Mouse (Mus musculus): Measurements from ENCODE around the gene Cpxm2.

Cpxm2 gene

DNA sequence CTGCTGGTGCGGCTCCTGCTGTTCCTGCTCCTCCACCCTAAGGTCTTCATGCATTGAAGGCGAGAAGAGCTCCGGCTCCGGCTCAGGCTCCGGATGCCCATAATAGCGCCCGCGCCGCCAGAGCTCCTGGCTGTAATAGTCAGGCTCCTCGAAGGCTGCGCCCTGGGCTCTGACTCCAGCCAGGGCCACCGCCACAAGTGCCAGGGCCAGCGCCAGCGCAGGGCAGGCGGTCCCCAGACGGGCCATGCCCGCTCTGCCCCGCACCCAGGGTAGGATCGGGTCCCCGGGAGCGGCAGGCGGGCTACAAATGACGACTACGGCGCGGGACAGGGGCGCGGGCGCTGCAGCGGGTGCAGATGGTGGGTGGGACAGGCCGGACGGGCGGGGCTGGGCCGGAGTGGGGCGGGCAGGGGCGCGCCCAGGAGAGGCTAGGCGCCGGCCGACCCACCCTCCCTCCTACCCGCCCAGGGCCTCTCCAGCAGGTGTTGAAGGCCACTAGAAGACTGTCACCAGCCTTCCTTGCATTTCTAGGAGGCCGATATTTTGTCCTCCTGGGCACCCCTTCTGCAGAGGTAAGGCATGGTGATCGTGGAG is at the start of gene Cpxm2:
Gene Cpxm2 (minus strand): TSS at position 372 of the 594 bp plus-strand sequence.
- no peak for DNase-seq

- DNase-seq, result no peak
Observed at GRCm38 (mm10) chr7:132204073-132204612, 49.6 kb upstream of the Cpxm2 start.

GRCm38 (mm10) chr7:132199686-132200085 is 45.1 kb upstream of the Cpxm2 start:
- no peak for DNase-seq

- DNase-seq, result no peak
Observed at GRCm38 (mm10) chr7:132198806-132199205, 44.3 kb upstream of the Cpxm2 start.

DNA sequence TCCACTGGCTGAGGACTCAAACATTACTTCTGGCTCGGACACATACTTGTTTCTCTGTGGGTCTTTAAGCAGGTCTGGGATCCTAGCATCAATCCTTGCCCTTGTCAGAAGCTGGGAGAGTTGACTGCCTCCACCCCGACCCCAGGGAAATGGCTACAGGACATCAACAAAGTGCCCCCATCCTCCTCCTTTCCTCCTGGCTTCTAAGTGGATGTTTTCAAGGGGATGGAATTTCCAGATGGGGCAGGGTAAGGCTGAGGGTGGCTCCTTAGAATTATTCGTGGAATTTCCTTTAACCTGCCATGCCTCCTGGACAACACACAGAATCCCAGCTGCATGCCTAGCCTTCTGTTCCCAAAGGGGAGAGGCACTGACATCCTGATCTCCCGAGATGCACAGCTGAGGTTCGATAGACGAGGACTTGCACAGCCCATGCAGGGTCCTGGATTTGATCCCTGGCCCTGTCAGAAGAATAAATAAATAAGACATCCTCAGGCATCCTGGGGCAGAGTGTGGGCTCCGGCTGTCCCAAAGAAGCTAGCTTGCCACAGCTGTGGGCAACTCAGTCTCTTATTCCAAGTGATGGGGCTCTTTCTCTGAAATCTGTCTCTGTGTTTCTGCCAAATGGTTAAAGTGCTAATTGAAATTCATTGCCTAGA is 43.4 kb upstream of the Cpxm2 start:
- no peak for DNase-seq

GRCm38 (mm10) chr7:132196581-132196980 is 42.0 kb upstream of the Cpxm2 start:
- DNase-seq, result no peak

- no peak for DNase-seq
Observed at GRCm38 (mm10) chr7:132193606-132194005, 39.1 kb upstream of the Cpxm2 start.

- no peak for DNase-seq
Observed at GRCm38 (mm10) chr7:132187456-132187855, 32.9 kb upstream of the Cpxm2 start.

- DNase-seq, result no peak
Observed at GRCm38 (mm10) chr7:132183892-132184404, 29.4 kb upstream of the Cpxm2 start.

- DNase-seq, result no peak
Observed at GRCm38 (mm10) chr7:132181586-132182198, 27.2 kb upstream of the Cpxm2 start.

GRCm38 (mm10) chr7:132181042-132181441 is 26.5 kb upstream of the Cpxm2 start:
- DNase-seq, result no peak

DNA sequence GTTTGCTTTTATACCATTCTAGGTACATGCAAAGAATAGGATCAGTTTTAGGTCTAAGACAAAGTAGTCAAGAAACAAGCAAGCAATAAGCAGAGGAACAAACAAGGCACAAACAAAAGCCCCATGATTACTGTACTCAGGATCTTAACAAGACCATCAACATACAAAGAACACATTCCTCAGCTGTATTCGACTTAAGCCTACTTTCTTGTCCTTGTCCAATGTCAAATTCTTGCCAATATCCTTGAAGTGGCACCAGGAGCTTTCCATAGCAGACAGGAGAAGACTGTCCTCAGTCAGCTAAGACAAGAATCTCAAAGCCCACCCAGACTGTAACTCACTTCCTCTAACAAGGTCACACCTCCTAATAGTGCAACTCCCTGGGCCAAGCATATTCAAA is 24.5 kb upstream of the Cpxm2 start:
- no peak for DNase-seq

- no peak for DNase-seq
Observed at GRCm38 (mm10) chr7:132174787-132175186, 20.2 kb upstream of the Cpxm2 start.

GRCm38 (mm10) chr7:132174296-132174695 is 19.8 kb upstream of the Cpxm2 start:
- no peak for DNase-seq

DNA sequence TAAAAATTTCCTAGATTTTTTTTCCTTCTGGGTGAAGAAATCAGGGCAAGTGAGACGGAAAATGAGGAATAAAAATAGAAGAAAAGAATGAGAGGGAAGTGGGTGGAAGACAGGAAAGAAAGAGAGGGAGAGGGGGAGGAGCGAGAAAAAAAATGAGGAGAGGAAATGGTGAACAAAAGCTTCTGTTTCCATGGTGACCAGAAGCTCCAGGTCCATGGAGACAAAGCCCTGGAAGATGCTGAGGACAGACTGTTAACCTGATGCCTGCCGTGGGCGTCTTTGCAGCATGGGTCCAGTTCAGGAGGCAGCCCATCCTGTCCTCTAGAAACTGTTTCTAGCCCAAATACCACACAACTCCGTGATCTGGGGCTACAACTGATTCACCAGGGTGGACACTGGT is 17.7 kb upstream of the Cpxm2 start:
- no peak for DNase-seq

GRCm38 (mm10) chr7:132171716-132172115 is 17.2 kb upstream of the Cpxm2 start:
- DNase-seq, result no peak

DNA sequence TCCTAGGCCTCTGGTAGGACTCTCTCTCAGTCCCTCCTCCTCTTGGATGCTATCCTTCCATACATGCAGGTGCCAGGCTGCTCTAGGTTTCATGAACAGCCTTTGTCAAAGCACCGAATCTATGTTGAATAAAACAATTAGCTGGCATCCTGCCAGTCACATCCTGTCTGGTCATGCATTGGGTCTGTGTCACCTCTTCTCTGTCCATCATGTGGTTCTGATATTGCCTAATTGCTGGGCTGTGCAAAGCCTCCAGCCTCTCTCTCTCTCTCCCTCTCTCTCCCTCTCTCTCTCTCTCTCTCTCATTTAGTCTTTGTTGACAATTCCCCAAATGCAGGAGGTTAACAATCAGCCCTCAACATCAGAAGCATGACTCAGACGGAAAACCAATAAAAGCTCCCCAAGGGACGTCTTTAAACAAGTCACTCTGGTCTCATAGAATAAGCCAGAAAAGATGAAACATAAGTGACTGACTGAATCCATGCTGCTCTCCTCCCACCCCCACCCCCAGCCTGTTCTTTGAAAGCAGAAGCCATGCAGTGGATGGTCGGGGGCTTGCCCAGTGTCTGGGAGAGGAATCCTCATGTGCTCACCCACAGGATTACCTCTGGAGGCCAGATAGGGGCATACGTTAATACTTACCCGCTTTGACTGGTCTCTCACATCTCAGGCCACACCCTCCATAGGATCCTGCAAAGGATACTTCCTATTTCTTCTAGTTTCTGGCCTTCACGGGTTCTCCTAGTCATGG is 15.1 kb upstream of the Cpxm2 start:
- DNase-seq, result peak; percentile 8

- no peak for DNase-seq
Observed at GRCm38 (mm10) chr7:132167239-132167638, 12.7 kb upstream of the Cpxm2 start.

DNA sequence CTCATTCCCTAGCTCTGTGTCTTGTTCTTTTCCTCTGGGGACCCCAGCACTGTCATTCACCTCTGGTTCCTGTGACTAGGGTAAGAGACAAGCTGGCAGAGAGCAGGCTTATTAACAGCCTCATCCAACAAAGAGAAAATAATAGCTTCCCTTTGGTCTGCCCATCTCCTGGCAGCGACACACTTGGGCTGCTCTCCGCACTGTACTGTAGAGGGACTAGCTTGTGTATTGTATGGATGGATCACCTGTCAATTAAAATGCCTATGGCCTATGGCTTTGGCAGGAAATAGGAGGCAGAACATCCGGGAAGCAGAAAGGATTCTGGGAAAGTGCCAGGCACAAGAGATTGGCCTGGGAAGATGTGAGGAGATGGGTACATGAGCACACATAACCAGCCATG is 7.7 kb upstream of the Cpxm2 start:
- no peak for DNase-seq

GRCm38 (mm10) chr7:132158321-132159025 is 3.9 kb upstream of the Cpxm2 start:
- no peak for DNase-seq

- DNase-seq, result no peak
Observed at GRCm38 (mm10) chr7:132153725-132154147, 803 bp downstream of the Cpxm2 start.

DNA sequence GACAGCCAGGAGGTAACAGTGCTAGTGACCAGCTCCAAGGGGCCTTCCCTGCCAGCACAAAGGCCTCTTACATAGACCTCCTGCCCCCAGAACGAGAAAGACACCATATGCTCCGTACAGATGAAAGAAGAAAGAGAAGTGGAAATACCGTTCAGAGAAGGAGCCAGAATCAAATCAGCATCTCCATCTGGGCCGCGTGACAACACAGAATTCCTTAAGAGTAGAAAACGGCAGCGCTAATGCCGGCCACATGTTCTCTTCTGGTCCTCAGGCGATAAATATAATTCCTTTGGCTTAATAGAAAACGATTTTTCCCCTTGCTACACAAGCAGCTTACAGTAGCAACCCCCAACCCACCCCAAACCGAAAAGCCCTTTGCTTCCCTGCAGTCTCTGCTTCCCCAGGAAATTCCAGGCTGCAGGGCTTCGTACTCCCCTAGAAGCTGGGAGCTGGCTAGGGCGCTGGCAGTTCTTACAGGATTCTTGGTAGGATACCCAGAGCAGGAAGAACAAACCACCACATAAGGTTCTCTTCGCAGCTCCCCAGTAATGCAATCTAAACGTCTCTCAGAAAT is 9.2 kb downstream of the Cpxm2 start:
- DNase-seq, result no peak

Measured in lung, postnatal 36 days (tissue).